Mouse (Mus musculus): Measurements from ENCODE around the gene Gmip.

GRCm38 (mm10) chr8:69803366-69803765, 5.1 kb upstream of the Gmip start:
- TF ChIP-seq FOSL1 (IDR thresholded peaks at IDR 0.05; ENCODE audit: insufficient read depth, low read length, poor library complexity, severe bottlenecking) (no peak), MAX (IDR thresholded peaks at IDR 0.05) (no peak), CTCF (IDR thresholded peaks at IDR 0.05; ENCODE audit: control insufficient read depth, insufficient read depth, insufficient read length) (no peak)
